Mouse (Mus musculus): ENCODE measurements around the gene Afdn. TPM values are rescaled to one million over a fixed set of nuclear protein-coding genes. Genes with fewer than 3 reads are reported as not detected.

The Afdn gene
- polyA plus RNA-seq, 1 experiment from 2014 or later, result 59.7 TPM

DNA sequence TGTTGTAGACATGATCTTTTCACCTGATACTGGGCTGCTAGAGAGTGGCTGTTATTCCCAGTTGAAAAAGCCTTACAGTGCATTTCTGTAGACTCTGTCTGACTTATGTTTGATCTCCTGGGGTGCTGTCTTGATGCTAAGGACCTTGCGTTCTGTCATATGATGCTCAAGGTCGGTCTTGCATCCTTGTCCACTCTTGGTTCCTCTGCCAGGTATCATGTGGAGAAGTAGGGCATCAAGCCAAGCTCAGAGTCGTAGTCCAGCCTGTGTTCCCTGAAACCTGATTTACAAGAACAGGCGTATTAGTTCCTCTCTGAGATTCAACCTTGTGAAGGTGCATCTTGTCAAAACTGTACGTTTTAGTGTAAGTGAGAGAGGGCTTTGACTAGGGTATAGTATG is 105.0 kb downstream of the Afdn start:
- Histone ChIP-seq H3K4me3 (replicated peaks; ENCODE audit: low read length) (no peak overlapping the region), H3K4me2 (ENCODE audit: low read depth, low read length) (no peak overlapping the region), H3K9me3 (replicated peaks; ENCODE audit: control insufficient read depth, low read length) (no peaks in the 10 kb centered on the region), H3K27me3 (ENCODE audit: control insufficient read depth, insufficient read depth, low read length) (no peaks in the 10 kb centered on the region), H3K4me1 (ENCODE audit: control insufficient read depth, insufficient read depth, low read length) (peaks cover 8% of the 10 kb centered on the region), H3K9ac (ENCODE audit: low read length) (no peak overlapping the region), H3K27ac (ENCODE audit: low read length) (no peak overlapping the region), H3K36me3 (ENCODE audit: control insufficient read depth, insufficient read depth, low read length) (peaks cover 4% of the 10 kb centered on the region; the same call in 1 of the 2 replicates)
- WGBS, result 87% methylated on average over 5 of the region's 5 CpGs
- ATAC-seq (ENCODE audit: insufficient read depth, low FRiP score), result no peak

DNA sequence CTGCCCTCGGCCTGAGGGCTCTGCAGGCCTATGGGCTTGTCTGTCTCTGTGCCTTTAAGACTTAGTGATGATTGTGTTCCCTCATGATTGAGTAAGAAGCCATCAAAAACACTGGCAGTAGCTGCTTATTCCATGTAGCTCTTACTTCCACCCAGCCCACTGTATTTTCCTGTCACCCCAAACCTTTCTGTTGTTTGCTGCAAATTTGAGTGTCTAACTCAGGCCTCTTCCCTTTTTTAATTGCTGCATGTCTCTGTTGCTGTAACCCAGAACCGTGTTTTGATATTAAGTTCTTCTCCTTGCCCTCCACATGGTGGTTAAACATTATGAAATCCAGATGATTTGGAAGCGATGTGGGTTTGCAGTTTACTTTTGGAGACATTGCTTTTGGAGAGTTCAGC is 106.6 kb downstream of the Afdn start:
- WGBS, result 49% methylated on average over 3 of the region's 3 CpGs
- H3K9ac ChIP-seq (ENCODE audit: low read length), result no peak overlapping the region
- ATAC-seq (ENCODE audit: insufficient read depth, low FRiP score), result no peak
- H3K9me3 ChIP-seq (replicated peaks; ENCODE audit: control insufficient read depth, low read length), result no peaks in the 10 kb centered on the region
- no peaks in the 10 kb centered on the region for H3K27me3 ChIP-seq (ENCODE audit: control insufficient read depth, insufficient read depth, low read length)
- H3K4me1 ChIP-seq (ENCODE audit: control insufficient read depth, insufficient read depth, low read length), result peaks cover 8% of the 10 kb centered on the region
- no peak overlapping the region for H3K4me3 ChIP-seq (replicated peaks; ENCODE audit: low read length)
- peak overlapping the region; percentile 70 for H3K27ac ChIP-seq (ENCODE audit: low read length)
- H3K4me2 ChIP-seq (ENCODE audit: low read depth, low read length), result peak overlapping the region; percentile 38; the same call in 1 of the 2 replicates
- peaks cover 4% of the 10 kb centered on the region; the same call in 1 of the 2 replicates for H3K36me3 ChIP-seq (ENCODE audit: control insufficient read depth, insufficient read depth, low read length)

DNA sequence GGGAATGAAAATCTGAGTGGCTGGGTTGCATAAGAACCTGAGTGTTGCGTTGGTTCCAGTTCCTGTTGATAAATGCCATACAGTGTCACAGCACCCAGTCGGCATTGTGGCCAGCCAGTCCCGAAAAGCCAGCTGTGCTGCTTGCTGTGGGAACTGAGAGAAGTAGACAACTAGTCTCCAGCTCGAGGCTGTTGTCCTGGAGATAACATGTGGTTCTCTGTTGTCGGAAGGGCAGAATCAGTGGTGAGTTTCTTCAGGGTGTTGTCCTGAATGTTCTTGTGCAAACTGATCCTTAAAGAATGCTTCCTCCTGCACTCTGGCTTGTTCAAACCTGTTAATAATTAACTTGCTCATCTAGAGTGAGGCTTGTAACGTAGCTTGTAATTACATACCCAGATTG is 107.1 kb downstream of the Afdn start:
- H3K4me2 ChIP-seq (ENCODE audit: low read depth, low read length), result peak overlapping the region; percentile 38; the same call in 1 of the 2 replicates
- H3K4me3 ChIP-seq (replicated peaks; ENCODE audit: low read length), result no peak overlapping the region
- H3K4me1 ChIP-seq (ENCODE audit: control insufficient read depth, insufficient read depth, low read length), result peaks cover 8% of the 10 kb centered on the region
- H3K36me3 ChIP-seq (ENCODE audit: control insufficient read depth, insufficient read depth, low read length), result peaks cover 4% of the 10 kb centered on the region; the same call in 1 of the 2 replicates
- peak; percentile 89 for ATAC-seq (ENCODE audit: insufficient read depth, low FRiP score)
- 40% methylated on average over 6 of the region's 6 CpGs for WGBS
- H3K9ac ChIP-seq (ENCODE audit: low read length), result no peak overlapping the region
- H3K27me3 ChIP-seq (ENCODE audit: control insufficient read depth, insufficient read depth, low read length), result no peaks in the 10 kb centered on the region
- H3K9me3 ChIP-seq (replicated peaks; ENCODE audit: control insufficient read depth, low read length), result no peaks in the 10 kb centered on the region
- peak overlapping the region; percentile 70 for H3K27ac ChIP-seq (ENCODE audit: low read length)

DNA sequence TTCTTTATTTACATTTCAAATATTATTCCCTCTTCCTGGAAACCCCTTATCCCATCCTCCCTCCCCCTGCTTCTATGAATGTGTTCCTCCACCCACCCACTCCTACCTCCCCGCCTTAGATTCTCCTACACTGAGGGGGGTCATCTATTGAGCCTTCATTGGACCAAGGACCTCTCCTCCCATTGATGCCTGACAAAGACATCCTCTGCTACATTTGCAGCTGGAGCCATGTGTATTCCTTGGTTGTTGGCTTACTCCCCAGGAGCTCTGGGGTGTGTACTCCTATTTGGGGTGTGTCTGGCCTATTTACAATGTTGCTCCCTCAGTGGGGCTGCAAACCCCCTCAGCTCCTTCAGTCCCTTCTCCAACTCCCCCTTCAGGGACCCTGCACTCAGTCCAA is 109.9 kb downstream of the Afdn start:
- H3K9me3 ChIP-seq (replicated peaks; ENCODE audit: control insufficient read depth, low read length), result no peaks in the 10 kb centered on the region
- H3K27me3 ChIP-seq (ENCODE audit: control insufficient read depth, insufficient read depth, low read length), result no peaks in the 10 kb centered on the region
- H3K4me3 ChIP-seq (replicated peaks; ENCODE audit: low read length), result no peak overlapping the region
- H3K36me3 ChIP-seq (ENCODE audit: control insufficient read depth, insufficient read depth, low read length), result no peaks in the 10 kb centered on the region
- H3K4me1 ChIP-seq (ENCODE audit: control insufficient read depth, insufficient read depth, low read length), result peaks cover 8% of the 10 kb centered on the region
- no peak overlapping the region for H3K27ac ChIP-seq (ENCODE audit: low read length)
- no peak for ATAC-seq (ENCODE audit: insufficient read depth, low FRiP score)
- no peak overlapping the region for H3K4me2 ChIP-seq (ENCODE audit: low read depth, low read length)
- H3K9ac ChIP-seq (ENCODE audit: low read length), result no peak overlapping the region
- WGBS, result 94% methylated on average over 1 of the region's 1 CpGs

DNA sequence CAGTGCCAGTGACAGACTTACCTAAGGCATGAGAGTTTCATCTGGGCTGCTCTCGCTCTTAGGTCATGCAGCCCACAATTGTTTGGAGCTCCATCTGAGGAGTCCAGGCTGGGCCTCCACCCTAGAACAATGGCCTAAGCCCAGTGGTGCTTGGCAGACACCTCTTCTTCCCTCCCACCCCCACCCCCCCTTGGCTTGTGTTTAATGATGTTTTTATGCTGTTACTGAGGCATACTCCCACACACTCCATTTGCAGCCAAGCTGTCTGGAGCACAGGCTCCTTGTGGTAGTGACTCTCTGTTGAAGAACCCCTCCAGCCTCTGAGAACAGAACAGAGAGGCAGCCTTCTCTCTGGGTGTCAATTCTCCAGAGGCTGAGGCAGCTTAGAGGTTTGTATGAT is 113.9 kb downstream of the Afdn start:
- Histone ChIP-seq H3K4me2 (ENCODE audit: low read depth, low read length) (no peak overlapping the region), H3K4me3 (replicated peaks; ENCODE audit: low read length) (no peak overlapping the region), H3K36me3 (ENCODE audit: control insufficient read depth, insufficient read depth, low read length) (no peaks in the 10 kb centered on the region), H3K9me3 (replicated peaks; ENCODE audit: control insufficient read depth, low read length) (no peaks in the 10 kb centered on the region), H3K9ac (ENCODE audit: low read length) (no peak overlapping the region), H3K4me1 (ENCODE audit: control insufficient read depth, insufficient read depth, low read length) (no peaks in the 10 kb centered on the region), H3K27me3 (ENCODE audit: control insufficient read depth, insufficient read depth, low read length) (no peaks in the 10 kb centered on the region), H3K27ac (ENCODE audit: low read length) (no peak overlapping the region)
- no peak for ATAC-seq (ENCODE audit: insufficient read depth, low FRiP score)
- 94% methylated on average over 1 of the region's 1 CpGs for WGBS

DNA sequence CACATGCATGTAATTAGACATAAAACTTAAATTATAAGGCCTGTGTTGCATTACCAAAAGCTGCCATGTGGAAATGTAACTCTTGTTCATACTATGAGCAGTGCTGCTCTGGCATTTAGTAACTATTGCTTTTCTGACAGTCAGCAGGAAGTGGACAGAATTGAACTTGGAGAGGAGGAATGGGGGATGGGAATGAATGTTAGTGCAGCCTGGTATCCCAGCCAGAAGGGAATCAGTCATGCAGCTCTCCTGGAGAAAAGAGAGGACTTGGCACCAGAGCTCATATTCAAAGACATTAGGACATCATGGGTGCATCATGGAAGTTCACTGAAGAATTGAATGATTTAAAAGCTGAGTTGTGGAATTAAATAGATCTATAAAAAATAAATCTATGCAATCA is 117.1 kb downstream of the Afdn start:
- Histone ChIP-seq H3K9me3 (replicated peaks; ENCODE audit: control insufficient read depth, low read length) (no peaks in the 10 kb centered on the region), H3K9ac (ENCODE audit: low read length) (no peak overlapping the region), H3K4me3 (replicated peaks; ENCODE audit: low read length) (no peak overlapping the region), H3K27me3 (ENCODE audit: control insufficient read depth, insufficient read depth, low read length) (no peaks in the 10 kb centered on the region), H3K36me3 (ENCODE audit: control insufficient read depth, insufficient read depth, low read length) (peaks cover 5% of the 10 kb centered on the region; the same call in 1 of the 2 replicates), H3K27ac (ENCODE audit: low read length) (no peak overlapping the region), H3K4me2 (ENCODE audit: low read depth, low read length) (no peak overlapping the region), H3K4me1 (ENCODE audit: control insufficient read depth, insufficient read depth, low read length) (no peaks in the 10 kb centered on the region)
- ATAC-seq (ENCODE audit: insufficient read depth, low FRiP score), result no peak

DNA sequence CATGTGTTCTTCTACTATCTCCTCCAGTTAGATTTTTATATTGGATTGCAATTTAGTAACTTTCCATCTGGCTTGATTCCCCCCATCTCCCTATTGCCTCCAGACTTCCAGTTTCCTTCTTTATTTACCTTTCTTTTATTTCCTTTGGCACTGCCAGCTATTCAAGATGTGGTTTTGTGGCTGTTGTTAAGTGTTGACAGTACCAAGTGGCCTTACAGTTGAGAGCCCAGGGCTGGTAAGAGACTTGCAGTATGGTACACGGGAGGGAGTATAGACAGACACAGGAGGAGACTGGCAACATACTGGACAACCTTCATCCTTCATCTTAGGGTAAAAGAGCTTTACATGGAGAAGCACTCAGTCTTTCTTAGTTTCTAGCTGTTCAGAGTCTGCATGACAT is 119.4 kb downstream of the Afdn start:
- no peak for ATAC-seq (ENCODE audit: insufficient read depth, low FRiP score)

DNA sequence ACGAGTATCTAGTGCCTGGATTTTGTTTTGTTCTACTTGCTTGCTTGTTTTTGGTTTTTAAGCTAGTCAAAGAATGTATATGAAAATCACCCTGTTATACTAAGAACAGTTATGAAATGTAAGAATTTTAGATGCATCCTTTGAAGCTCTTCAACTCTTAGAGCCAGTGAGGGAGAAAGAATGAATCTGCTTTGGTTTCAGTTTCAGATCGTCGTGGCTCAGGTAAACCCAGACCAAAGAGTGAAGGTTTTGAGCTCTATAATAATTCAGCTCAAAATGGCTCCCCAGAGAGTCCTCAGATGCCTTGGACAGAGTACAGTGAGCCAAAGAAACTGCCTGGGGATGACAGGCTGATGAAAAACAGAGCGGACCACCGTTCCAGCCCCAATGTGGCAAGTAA is 123.2 kb downstream of the Afdn start:
- Histone ChIP-seq H3K36me3 (ENCODE audit: control insufficient read depth, insufficient read depth, low read length) (peaks cover 8% of the 10 kb centered on the region; the same call in 1 of the 2 replicates), H3K27ac (ENCODE audit: low read length) (no peak overlapping the region), H3K4me3 (replicated peaks; ENCODE audit: low read length) (no peak overlapping the region), H3K4me1 (ENCODE audit: control insufficient read depth, insufficient read depth, low read length) (no peaks in the 10 kb centered on the region), H3K27me3 (ENCODE audit: control insufficient read depth, insufficient read depth, low read length) (no peaks in the 10 kb centered on the region), H3K4me2 (ENCODE audit: low read depth, low read length) (no peak overlapping the region), H3K9ac (ENCODE audit: low read length) (no peak overlapping the region), H3K9me3 (replicated peaks; ENCODE audit: control insufficient read depth, low read length) (no peaks in the 10 kb centered on the region)
- ATAC-seq (ENCODE audit: insufficient read depth, low FRiP score), result no peak
- 77% methylated on average over 5 of the region's 5 CpGs for WGBS

More for the DNA sequence above, 119.4 kb downstream of the Afdn start:
- H3K9me3 ChIP-seq (replicated peaks; ENCODE audit: control insufficient read depth, low read length), result no peaks in the 10 kb centered on the region
- H3K36me3 ChIP-seq (ENCODE audit: control insufficient read depth, insufficient read depth, low read length), result peaks cover 5% of the 10 kb centered on the region; the same call in 1 of the 2 replicates
- H3K27me3 ChIP-seq (ENCODE audit: control insufficient read depth, insufficient read depth, low read length), result no peaks in the 10 kb centered on the region
- no peak overlapping the region for H3K9ac ChIP-seq (ENCODE audit: low read length)
- no peak overlapping the region for H3K4me3 ChIP-seq (replicated peaks; ENCODE audit: low read length)
- no peak overlapping the region for H3K4me2 ChIP-seq (ENCODE audit: low read depth, low read length)
- 73% methylated on average over 1 of the region's 1 CpGs for WGBS
- no peaks in the 10 kb centered on the region for H3K4me1 ChIP-seq (ENCODE audit: control insufficient read depth, insufficient read depth, low read length)
- no peak overlapping the region for H3K27ac ChIP-seq (ENCODE audit: low read length)

DNA sequence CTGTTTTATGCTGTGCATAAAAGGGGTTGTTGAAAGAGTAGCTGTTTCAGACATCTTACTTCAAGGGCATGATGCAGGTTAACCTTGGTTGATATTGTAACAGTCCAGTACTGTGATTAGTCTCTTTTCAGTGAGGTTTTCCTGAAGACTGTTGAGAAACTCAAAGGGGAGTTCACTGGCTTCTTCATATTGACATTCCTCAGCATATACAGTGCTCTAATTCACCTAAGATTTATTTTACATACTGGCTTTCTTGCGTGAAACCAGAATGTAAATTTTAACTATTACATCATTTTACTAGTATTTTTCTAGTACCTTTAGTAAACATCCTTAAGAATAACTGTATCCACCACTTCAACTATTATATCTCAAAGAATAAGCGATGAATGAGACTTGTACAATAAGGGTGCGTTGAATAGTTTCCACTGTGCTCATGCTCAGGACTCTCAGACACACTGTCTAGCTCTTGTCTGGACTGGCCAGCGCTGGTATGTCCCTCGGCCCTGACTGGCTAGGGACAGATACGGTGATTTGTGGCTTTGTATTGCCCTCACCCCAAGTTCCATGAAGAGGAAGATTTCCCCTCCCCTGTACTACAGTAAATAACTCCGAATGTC is 129.6 kb downstream of the Afdn start:
- H3K27ac ChIP-seq (ENCODE audit: low read length), result no peak overlapping the region
- WGBS, result 70% methylated on average over 7 of the region's 7 CpGs
- ATAC-seq (ENCODE audit: insufficient read depth, low FRiP score), result no peak
- H3K4me2 ChIP-seq (ENCODE audit: low read depth, low read length), result no peak overlapping the region
- no peaks in the 10 kb centered on the region for H3K4me1 ChIP-seq (ENCODE audit: control insufficient read depth, insufficient read depth, low read length)
- no peaks in the 10 kb centered on the region for H3K27me3 ChIP-seq (ENCODE audit: control insufficient read depth, insufficient read depth, low read length)
- H3K36me3 ChIP-seq (ENCODE audit: control insufficient read depth, insufficient read depth, low read length), result 0 out of 2 replicates have a peak, but pooled peaks cover 3% of the 10 kb centered on the region
- no peaks in the 10 kb centered on the region for H3K9me3 ChIP-seq (replicated peaks; ENCODE audit: control insufficient read depth, low read length)
- no peak overlapping the region for H3K9ac ChIP-seq (ENCODE audit: low read length)
- no peak overlapping the region for H3K4me3 ChIP-seq (replicated peaks; ENCODE audit: low read length)
